Mouse (Mus musculus): ENCODE results near the gene Tdgf1. TPM values are rescaled to one million over a fixed set of nuclear protein-coding genes. Genes with fewer than 3 reads are reported as not detected.

Tdgf1 gene
- total RNA-seq, 1 experiment from 2014 or later: not detected

DNA sequence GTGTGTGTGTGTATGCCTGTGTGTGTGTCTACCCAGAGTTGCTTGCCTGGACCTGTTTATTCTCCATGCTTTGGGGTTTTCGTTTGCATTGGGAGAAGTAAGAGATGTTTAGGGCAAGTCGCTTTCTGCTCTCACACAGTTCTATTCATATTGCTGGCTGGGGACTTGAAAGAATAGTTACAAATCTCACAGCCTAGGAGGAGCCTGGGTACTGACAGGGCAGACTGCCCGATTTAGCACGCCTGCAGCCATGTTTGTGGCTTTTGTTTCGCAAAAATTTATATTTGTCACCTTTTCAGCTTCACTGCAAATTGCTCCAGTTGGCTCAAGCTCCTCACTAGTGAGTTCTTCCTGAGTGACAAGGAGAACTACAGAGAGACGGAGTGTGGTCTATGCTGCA is 14.4 kb downstream of the Tdgf1 start:
- no peak for ATAC-seq (replicated peaks; ENCODE audit: insufficient number of reproducible peaks, low FRiP score, low TSS enrichment, poor library complexity, severe bottlenecking)

DNA sequence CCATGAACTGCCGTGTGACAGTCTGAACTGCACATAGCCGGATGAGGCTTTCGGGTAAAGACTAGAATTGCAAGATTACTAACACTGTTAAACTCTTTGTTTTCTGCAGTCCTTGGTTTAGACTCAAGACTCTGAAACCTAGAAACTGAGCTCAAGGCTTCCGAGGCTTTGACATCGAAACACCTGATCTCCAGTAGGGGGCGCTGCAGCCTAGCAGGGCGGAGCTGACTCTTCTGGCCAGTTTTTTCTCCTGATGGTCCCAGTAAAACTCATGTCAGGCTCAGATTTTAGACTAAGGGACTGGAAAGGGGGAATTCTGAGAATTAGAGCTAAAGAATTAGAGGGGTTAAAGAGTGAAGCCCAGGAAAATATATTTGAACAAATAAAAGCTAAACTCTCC is 23.2 kb downstream of the Tdgf1 start:
- no peak; the same call in 1 of the 2 replicates for ATAC-seq (replicated peaks; ENCODE audit: insufficient number of reproducible peaks, low FRiP score, low TSS enrichment, poor library complexity, severe bottlenecking)

DNA sequence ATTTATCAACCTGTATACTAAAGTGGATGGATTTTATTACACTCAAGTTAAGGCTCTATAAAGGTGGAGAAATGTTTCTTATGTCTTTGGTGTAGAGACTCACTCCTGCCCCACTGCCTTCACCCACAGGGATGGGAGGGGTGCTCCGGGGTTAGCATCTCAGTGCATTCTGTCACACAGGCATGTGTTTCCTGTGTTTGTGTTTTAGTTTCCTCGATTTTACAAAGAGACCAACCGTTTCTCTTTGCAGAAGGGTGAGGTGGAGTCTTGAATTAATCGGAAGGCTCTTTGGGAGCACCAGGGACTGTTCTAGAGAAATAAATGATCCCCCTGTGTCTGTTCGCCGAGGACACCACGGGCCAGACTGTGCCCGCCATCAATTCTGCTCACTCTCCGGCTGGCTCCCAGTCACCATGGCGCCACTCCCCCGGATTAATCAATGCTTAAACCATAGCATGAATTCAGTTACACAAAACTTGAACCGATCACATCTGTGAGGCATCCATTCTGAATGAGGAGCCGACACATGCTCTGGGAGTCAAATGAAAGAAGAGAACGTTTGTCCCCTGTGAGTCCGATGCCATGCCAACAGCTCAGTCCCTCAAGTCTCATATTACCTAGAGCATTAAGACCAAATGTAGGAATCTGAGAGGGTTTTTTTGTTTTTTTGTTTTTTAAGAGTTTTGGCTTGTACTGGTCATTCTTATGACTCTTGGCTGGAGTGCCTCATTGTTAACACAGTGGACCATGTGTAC is 25.1 kb downstream of the Tdgf1 start:
- ATAC-seq (replicated peaks; ENCODE audit: insufficient number of reproducible peaks, low FRiP score, low TSS enrichment, poor library complexity, severe bottlenecking): no peak

DNA sequence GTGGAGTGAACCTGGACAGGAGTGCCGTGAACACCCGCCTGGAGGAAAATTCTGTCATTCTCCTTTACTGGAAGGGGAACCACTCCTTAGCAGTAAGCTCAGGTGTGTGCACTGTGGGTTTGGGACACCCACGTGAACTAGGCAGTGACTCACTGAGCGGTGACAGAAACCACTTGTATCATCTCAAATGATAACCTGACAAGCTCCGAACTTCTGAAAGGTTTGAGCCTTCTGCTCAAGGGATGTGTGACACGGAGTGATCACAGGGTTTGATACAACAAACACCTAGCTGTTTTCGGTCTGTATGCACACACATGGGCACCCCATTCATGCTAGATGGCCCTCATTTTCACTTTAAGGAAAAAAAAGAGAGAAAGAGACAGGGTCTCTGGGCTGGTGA is 29.2 kb downstream of the Tdgf1 start, which contains the start of gene Fam240a:
Gene Fam240a, minus strand, starts transcription at position 76 of the 400 bp plus-strand sequence.
- ATAC-seq (replicated peaks; ENCODE audit: insufficient number of reproducible peaks, low FRiP score, low TSS enrichment, poor library complexity, severe bottlenecking): no peak

DNA sequence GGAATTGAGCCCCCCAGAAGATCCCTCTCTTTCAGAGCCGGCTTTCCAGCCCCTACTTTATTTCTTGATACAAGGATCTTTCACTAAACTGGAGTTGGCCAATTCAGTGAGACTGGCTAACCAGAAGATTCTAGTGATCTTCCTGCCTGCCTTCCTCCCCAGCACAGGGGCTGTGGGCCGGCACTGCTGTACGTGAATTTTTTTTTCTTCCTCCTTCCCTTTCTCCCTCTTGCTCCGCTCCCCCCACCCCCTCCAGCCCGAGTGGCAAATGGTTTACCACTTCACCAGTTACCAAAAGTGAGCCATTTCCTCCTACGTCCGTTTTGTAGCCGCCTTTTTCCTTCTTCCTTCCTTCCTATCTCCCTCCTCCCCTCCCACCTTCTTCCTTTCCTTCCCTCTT is 30.5 kb downstream of the Tdgf1 start:
- ATAC-seq (replicated peaks; ENCODE audit: insufficient number of reproducible peaks, low FRiP score, low TSS enrichment, poor library complexity, severe bottlenecking): no peak

DNA sequence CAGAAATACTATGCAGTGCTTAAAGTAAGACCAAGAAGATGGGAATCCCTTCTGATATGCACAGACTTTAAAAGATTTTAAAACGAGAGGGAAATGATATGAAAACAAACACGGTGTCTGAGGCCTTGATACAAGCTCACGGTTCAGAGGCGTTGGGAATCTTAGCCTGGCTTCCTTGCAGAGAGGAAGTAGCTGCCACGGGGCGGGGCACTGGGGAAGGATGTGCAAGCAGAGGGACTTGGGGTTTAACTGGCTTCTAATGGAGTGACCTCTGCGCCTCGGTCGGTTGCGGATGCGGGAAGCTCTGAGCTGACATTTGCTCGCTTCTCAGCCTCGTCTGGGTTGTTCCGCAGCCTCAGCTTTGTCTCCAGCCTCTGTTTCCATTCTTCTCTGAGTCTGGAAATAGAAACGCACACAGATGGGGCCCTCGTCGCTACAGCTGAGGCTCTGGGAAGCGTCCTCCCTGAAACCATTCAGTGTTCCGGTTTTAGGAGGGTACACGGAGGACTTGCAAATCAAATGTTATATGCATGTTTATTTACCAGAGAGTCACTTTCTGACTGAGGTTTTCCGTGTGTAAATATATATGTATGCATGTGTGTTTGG is 31.2 kb downstream of the Tdgf1 start:
- ATAC-seq (replicated peaks; ENCODE audit: insufficient number of reproducible peaks, low FRiP score, low TSS enrichment, poor library complexity, severe bottlenecking): no peak

DNA sequence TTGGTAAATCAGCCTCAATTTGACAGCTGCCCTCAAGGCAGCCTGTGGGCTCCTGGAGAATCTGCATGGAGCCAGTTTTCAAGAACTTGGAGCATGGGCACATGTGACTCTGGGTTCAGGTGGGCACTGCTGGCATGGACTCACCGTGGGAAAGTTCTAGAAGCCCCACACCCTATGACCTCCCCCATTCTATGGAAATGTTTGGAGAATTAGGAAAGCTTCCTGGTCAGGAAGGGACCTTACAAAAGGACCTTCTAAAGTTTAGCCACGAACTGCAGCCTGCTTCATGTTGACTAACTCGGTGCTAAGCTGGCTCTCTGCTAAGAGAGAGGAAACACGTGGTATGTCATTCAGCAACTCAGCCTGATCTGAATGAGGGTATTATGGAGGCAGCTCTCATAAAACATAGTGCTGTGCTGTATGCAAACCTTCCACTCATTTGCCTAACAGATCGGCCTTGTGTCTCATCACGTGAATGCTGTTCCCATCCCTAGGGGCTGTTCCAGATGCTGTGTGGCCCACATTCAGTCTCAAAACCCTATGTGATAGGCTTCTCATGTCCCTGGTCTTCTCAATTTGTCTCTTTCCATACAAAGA is 36.5 kb downstream of the Tdgf1 start:
- ATAC-seq (replicated peaks; ENCODE audit: insufficient number of reproducible peaks, low FRiP score, low TSS enrichment, poor library complexity, severe bottlenecking): no peak

DNA sequence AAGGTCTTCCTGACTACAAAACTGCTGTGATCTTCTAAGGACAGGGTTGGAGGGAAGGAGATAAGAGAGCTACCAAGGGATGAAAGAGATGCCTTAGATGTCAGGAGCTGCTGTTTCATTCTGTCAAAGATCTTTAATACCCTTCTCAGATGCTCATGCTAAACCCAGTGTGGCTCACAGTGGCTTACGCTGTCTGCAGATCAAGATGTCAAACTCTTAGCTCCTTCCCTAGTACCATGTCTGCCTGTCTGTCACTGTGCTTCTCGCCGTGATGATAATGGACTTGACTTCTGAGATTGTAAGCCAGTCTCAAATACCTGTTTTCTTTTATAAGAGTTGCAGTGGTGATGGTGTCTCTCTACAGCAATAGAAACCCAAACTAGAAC is 37.3 kb downstream of the Tdgf1 start:
- ATAC-seq (replicated peaks; ENCODE audit: insufficient number of reproducible peaks, low FRiP score, low TSS enrichment, poor library complexity, severe bottlenecking): no peak

DNA sequence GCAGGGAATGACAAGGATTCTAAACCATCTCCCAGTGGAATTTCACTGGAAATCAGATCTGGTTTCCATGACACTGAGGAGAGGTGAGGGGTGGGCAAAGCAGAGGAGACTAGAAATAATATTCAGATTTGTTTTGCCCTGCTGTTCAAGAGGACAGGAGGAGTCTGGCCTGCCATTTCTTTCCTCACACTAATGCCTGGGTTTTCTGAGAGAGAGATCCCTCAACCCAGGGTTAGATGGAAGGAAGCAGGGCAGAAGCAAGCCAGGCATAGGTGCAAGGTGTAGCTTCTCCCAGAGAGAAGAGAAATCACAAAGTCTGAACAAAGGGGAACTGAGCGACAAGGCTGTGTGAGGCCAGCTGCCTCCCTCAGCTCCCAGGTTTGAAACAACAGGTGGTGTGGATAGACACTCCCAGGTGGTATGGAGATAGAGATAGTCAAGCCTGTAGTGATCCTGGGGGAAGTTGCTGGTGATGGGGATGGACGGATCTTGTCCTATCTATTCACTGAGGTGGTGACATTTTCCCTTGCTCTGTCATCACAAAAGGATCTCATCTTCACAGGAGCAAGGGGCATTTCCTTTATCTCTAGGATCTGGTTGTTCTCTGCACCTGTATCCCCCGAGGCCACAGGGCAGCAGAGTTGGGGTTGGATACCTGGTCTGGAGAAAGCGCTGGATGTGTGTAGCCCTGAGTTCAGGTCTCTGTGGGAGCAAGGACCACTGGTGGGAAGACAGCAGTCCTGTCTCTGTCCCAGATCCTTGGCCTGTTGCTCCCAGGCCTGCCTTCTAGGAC is 37.9 kb downstream of the Tdgf1 start:
- no peak for ATAC-seq (replicated peaks; ENCODE audit: insufficient number of reproducible peaks, low FRiP score, low TSS enrichment, poor library complexity, severe bottlenecking)

DNA sequence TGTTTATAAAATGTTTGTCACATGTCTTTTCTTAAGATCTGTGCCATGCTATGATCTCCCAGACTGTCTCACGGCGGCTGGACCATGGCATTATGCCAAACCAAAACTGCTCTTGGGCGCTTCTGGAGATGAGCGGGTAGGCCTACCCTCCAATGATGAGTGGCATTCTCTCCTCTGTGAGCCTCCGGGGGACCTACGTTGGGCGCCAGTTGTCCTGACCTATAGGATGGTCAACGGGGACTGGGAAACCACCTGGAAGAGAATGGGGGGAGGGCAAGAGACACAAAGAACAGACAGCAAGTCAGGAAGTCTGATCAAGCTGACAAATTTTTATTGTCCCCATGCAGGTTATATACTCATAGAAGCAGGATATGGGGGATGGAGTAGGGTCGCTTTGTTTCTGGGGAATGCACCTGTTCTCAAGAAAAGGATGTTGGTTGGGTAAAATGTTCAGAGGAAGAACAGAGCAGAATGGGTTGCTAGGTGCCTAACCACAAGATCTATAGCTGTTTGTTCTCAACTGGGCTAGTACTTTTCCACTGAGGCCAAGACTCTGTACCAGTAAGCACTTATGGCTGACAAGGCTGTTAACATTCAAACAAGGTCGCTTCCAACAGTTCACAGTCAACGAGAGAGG is 38.6 kb downstream of the Tdgf1 start:
- ATAC-seq (replicated peaks; ENCODE audit: insufficient number of reproducible peaks, low FRiP score, low TSS enrichment, poor library complexity, severe bottlenecking): no peak

DNA sequence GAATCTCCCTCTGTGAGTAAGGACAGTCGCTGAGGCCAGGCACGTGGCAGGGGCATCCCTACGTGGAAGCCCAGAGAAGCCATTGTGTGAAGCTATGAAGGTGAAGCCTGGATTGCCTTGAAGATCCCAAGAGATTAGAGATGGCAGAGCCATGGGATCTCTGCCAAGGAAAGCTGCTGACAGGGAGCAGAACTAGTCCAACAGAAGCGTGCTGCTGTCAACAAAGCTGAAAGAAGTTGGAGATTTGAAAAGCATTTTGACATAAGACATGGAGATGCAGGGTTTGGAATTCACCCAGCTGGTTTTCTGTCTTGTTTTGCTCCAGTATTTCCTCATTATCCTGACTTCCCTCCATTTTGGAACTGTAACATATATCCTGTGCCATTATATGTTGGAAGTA is 43.7 kb downstream of the Tdgf1 start:
- ATAC-seq (replicated peaks; ENCODE audit: insufficient number of reproducible peaks, low FRiP score, low TSS enrichment, poor library complexity, severe bottlenecking): no peak

DNA sequence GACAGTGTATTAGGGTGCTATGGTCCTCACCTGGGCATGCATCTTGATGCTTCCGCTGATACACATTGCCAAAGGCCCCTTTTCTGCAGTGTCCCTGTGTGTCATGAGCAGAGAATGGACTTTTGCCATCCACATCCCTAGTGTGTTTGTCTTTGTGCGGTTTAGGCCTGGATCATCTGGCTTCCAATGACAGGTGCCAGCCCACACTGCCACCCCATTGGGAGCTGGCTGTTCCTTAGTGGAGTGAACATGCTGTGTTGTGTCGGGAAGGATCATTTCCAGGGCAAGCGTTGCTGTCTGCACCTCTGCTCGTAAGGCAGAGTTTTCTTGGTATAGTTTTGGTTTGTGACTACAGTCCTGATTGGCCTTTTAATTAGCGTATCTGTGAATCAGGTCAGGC is 44.8 kb downstream of the Tdgf1 start:
- no peak for ATAC-seq (replicated peaks; ENCODE audit: insufficient number of reproducible peaks, low FRiP score, low TSS enrichment, poor library complexity, severe bottlenecking)

DNA sequence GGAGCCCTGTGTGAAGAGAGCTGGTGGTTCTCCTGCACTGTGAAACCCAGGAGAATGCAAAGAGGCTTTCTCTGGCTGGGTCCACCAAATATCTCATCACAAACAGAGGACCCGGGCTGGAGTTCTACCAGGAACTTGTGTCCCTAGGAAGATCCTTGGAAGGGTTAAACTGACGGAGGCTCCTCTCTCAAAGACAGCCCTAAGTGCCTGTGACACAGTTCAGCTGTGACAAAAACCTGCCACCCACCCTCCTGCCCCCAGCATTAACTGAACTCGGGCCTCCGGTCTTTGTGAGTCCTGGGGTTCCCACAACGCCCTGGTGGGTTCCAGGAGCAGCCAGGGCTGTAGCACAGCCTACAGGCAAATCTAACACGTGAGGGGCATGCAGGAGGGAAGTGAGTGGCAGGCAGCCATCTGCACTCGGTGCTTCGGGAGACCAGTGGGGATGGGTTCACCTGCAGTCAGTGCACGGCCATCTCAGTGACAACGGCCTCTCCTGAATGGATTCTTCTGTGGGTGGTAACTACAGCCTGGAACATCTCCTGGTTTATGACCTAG is 46.4 kb downstream of the Tdgf1 start:
- no peak for ATAC-seq (replicated peaks; ENCODE audit: insufficient number of reproducible peaks, low FRiP score, low TSS enrichment, poor library complexity, severe bottlenecking)

DNA sequence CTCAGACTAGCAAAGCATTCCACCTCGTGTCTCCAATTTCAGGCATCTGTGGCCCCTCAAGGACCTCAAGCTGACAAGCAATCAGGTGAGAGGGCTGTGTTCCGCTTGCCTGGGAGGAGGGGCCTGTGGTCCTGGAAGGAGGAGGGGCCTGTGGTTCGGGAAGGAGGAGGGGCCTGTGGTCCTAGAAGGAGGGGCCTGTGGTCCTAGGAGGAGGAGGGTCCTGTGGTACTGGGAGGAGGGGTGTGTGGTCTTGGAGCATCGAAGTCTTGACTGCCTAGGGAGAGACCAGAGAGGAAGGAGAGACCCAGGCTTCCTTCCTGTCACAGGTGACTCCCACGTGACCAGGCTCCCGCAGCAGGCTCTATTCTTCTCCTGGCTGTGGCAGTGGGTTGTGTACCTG is 49.4 kb downstream of the Tdgf1 start:
- ATAC-seq (replicated peaks; ENCODE audit: insufficient number of reproducible peaks, low FRiP score, low TSS enrichment, poor library complexity, severe bottlenecking): no peak

DNA sequence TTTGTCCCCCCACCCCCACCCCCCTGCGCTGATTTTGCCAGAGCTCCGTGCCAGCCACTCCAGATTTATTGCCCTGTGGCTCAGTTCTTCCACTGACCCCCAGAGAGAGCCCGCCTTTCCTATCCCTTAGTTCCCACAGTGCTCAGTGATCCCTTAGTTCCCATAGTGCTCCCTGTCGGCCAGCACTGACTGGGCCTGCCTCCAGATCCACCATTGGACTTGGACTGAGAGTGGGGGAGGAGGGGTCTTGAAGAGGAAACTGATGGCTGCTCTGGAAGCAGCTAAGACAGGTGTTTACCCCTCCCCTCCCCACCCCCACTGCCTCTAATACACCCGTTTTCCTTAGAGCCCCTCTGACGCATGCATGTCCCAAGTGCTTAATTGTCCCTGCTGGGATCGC is 50.0 kb downstream of the Tdgf1 start:
- no peak for ATAC-seq (replicated peaks; ENCODE audit: insufficient number of reproducible peaks, low FRiP score, low TSS enrichment, poor library complexity, severe bottlenecking)

DNA sequence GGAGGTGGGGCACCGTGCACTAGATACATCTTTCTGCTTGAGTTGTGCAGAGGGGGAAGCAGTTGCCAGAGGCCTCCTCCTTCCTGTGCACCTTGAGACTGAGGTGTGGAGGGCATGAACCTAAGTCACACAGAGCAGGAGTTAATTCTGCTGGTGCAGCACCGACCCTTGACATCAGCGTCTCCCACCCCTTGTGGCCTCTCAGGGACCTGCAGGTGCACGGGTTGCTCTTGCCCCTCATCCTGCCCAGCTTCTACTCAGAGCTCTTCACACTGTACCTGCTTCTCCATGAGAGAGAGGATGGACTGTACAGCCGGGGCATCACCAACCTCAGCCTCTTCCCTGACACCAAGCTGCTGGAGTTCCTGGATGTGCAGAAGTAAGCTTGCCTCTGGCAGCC is 50.5 kb downstream of the Tdgf1 start:
- no peak for ATAC-seq (replicated peaks; ENCODE audit: insufficient number of reproducible peaks, low FRiP score, low TSS enrichment, poor library complexity, severe bottlenecking)

DNA sequence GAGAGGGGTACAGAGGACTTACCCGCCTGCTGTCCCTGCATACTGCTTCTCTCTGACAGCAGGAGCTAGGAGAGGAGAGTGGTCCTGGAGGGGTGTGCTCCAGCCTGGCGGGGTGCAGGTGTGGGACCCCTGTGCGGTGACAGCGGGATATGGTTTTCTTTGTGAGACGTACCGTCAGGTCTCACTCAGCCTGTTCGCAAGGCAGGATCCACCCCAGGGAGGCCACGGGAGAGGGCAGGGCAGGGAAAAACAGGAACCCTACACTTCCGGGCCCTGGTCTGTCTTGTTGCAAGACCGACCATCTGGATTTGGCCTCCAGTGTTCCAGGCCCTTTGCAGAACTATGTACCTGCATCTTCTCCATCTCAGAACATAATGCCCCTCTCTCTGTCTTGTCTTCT is 52.5 kb downstream of the Tdgf1 start:
- ATAC-seq (replicated peaks; ENCODE audit: insufficient number of reproducible peaks, low FRiP score, low TSS enrichment, poor library complexity, severe bottlenecking): no peak

DNA sequence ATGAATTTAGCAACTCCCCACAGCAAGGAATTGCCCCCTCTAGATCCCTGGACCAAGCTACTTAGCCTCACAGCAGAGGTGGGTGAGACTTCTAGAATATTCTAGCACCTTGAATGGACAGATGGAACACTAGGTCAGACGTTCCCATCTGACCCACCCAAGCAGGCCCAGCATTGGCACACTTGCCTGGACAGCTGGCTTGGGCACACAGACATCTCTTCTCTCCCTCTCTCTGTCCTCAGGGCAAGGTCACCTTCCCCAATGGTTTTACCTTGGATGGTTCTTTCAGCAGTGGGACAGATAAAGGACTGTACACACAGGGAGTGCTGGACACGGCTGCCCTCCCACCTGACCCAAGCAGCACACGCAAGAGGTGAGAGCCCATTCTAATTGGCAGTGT is 53.4 kb downstream of the Tdgf1 start:
- ATAC-seq (replicated peaks; ENCODE audit: insufficient number of reproducible peaks, low FRiP score, low TSS enrichment, poor library complexity, severe bottlenecking): no peak

All from monocyte, adult 5-6 weeks (primary cell).